Mouse (Mus musculus) MEL (cell line): ENCODE data around the gene 2310022A10Rik. TPM values are rescaled to one million over a fixed set of nuclear protein-coding genes. Genes with fewer than 3 reads are reported as not detected.

Experiments used
- DNase-seq: peaks from one replicate; pipeline ENCODE4 v3.0.0; 2011; ENCODE audit warnings: low read depth, low spot score
- H3K27ac ChIP-seq: 2 replicates; pipeline ENCODE4 v1.5.1; 2012; ENCODE audit warnings: low read depth, mild to moderate bottlenecking, control low read depth, low read length, moderate library complexity; ENCODE audit not compliant: control insufficient read depth
- H3K27me3 ChIP-seq, 2 experiments: fragments of 150-350 bp in 1 of 2; sonication (generic) in 1 of 2; 2 replicates each; pipeline ENCODE4 v1.6.1; 2012; ENCODE audit warnings: low read length in 2 of 2, mild to moderate bottlenecking in 2 of 2, improper control_type of control experiment in 1 of 2, moderate library complexity in 1 of 2; ENCODE audit not compliant: insufficient read depth in 2 of 2, control insufficient read depth in 1 of 2
- H3K36me3 ChIP-seq, 2 experiments: 2 replicates each; pipeline ENCODE4 v1.6.1; 2012 to 2014; ENCODE audit warnings: low read length in 2 of 2, improper control_type of control experiment in 1 of 2, inconsistent platforms in 1 of 2, mild to moderate bottlenecking in 1 of 2; ENCODE audit not compliant: insufficient read depth in 2 of 2, control insufficient read depth in 1 of 2
- H3K4me1 ChIP-seq, 2 experiments: fragments of 150-350 bp in 1 of 2; sonication (generic) in 1 of 2; 2 replicates each; pipeline ENCODE4 v1.6.1; 2012; ENCODE audit warnings: low read length in 2 of 2, improper control_type of control experiment in 1 of 2, mild to moderate bottlenecking in 1 of 2; ENCODE audit not compliant: insufficient read depth in 2 of 2, control insufficient read depth in 1 of 2
- H3K4me3 ChIP-seq, 2 experiments: fragments of 150-350 bp in 1 of 2; sonication (generic) in 1 of 2; 2 replicates each; pipeline ENCODE4 v1.5.1; 2012; ENCODE audit warnings: low read depth in 2 of 2, low read length in 2 of 2, mild to moderate bottlenecking in 2 of 2, moderate library complexity in 2 of 2, control low read depth in 1 of 2, improper control_type of control experiment in 1 of 2; ENCODE audit not compliant: control insufficient read depth in 1 of 2, insufficient read depth in 1 of 2
- H3K79me2 ChIP-seq: 2 replicates; pipeline ENCODE4 v1.6.1; 2012; ENCODE audit warnings: mild to moderate bottlenecking, low read length, moderate library complexity; ENCODE audit not compliant: control insufficient read depth, poor library complexity, insufficient read depth
- H3K9ac ChIP-seq: 2 replicates; pipeline ENCODE4 v1.6.1; 2012; ENCODE audit warnings: low read depth, mild to moderate bottlenecking, control low read depth, low read length, moderate library complexity; ENCODE audit not compliant: control insufficient read depth, poor library complexity, severe bottlenecking
- H3K9me3 ChIP-seq: fragments of 150-350 bp; sonication (generic); replicated peaks from 2 replicates; pipeline ENCODE4 v1.6.1; 2012; ENCODE audit warnings: mild to moderate bottlenecking, low read length, improper control_type of control experiment, moderate library complexity; ENCODE audit not compliant: insufficient read depth
- E2F4 ChIP-seq: IDR thresholded peaks from 2 replicates; pipeline ENCODE4 v1.6.1; 2011; ENCODE audit warnings: low read depth, low read length, improper control_type of control experiment, borderline replicate concordance
- ELF1 ChIP-seq: IDR thresholded peaks from 2 replicates; pipeline ENCODE4 v1.6.1; 2014; ENCODE audit warnings: low read depth, mild to moderate bottlenecking, inconsistent platforms, low read length, improper control_type of control experiment, moderate library complexity
- ETS1 ChIP-seq: IDR thresholded peaks from 2 replicates; pipeline ENCODE4 v1.6.1; 2012; ENCODE audit warnings: low read depth, mild to moderate bottlenecking, inconsistent platforms, low read length, improper control_type of control experiment, moderate library complexity
- GABPA ChIP-seq: IDR thresholded peaks from 2 replicates; pipeline ENCODE4 v1.6.1; 2012; ENCODE audit warnings: low read depth, mild to moderate bottlenecking, inconsistent platforms, low read length, improper control_type of control experiment, moderate library complexity
- GATA1 ChIP-seq: IDR thresholded peaks from 2 replicates; pipeline ENCODE4 v1.6.1; 2011; ENCODE audit warnings: low read depth, low read length, improper control_type of control experiment
- HCFC1 ChIP-seq: IDR thresholded peaks from 2 replicates; pipeline ENCODE4 v1.6.1; 2012; ENCODE audit warnings: low read depth, mild to moderate bottlenecking, inconsistent platforms, low read length, improper control_type of control experiment, moderate library complexity
- MAX ChIP-seq: IDR thresholded peaks from 2 replicates; pipeline ENCODE4 v1.6.1; 2011; ENCODE audit warnings: low read length, improper control_type of control experiment
- MXI1 ChIP-seq: IDR thresholded peaks from 2 replicates; pipeline ENCODE4 v1.6.1; 2011; ENCODE audit warnings: mild to moderate bottlenecking, low read depth, low read length, improper control_type of control experiment
- MYB ChIP-seq: IDR thresholded peaks from 2 replicates; pipeline ENCODE4 v1.6.1; 2011; ENCODE audit warnings: mild to moderate bottlenecking, low read depth, low read length, improper control_type of control experiment
- MYC ChIP-seq: IDR thresholded peaks from 2 replicates; pipeline ENCODE4 v1.6.1; 2011; ENCODE audit warnings: low read depth, mild to moderate bottlenecking, low read length, improper control_type of control experiment, moderate library complexity
- NRF1 ChIP-seq: IDR thresholded peaks from 2 replicates; pipeline ENCODE4 v1.6.1; 2014; ENCODE audit warnings: low read depth, mild to moderate bottlenecking, inconsistent platforms, low read length, improper control_type of control experiment, moderate library complexity; ENCODE audit not compliant: poor library complexity, insufficient read depth, severe bottlenecking
- POLR2A ChIP-seq, 2 experiments: IDR thresholded peaks; 2 replicates each; pipeline ENCODE4 v1.6.1; 2011 to 2012; ENCODE audit warnings: low read length in 2 of 2, mild to moderate bottlenecking in 2 of 2, control low read depth in 1 of 2, improper control_type of control experiment in 1 of 2, low read depth in 1 of 2, moderate library complexity in 1 of 2; ENCODE audit not compliant: control insufficient read depth in 1 of 2, insufficient read depth in 1 of 2, poor library complexity in 1 of 2
- POLR2AphosphoS5 ChIP-seq: IDR thresholded peaks from 2 replicates; pipeline ENCODE4 v1.6.1; 2012; ENCODE audit warnings: low read depth, borderline replicate concordance, mild to moderate bottlenecking, inconsistent platforms, low read length, moderate library complexity, mixed read lengths
- RCOR1 ChIP-seq: IDR thresholded peaks from 2 replicates; pipeline ENCODE4 v1.6.1; 2012; ENCODE audit warnings: low read depth, mild to moderate bottlenecking, inconsistent platforms, low read length, improper control_type of control experiment
- SIN3A ChIP-seq: IDR thresholded peaks from 2 replicates; pipeline ENCODE4 v1.6.1; 2012; ENCODE audit warnings: low read length, improper control_type of control experiment, inconsistent platforms
- SMC3 ChIP-seq: IDR thresholded peaks from 2 replicates; pipeline ENCODE4 v1.6.1; 2011; ENCODE audit warnings: low read depth, low read length, improper control_type of control experiment
- TAL1 ChIP-seq: IDR thresholded peaks from 2 replicates; pipeline ENCODE4 v1.6.1; 2012; ENCODE audit warnings: mild to moderate bottlenecking, inconsistent platforms, low read length, moderate library complexity, mixed read lengths
- TCF12 ChIP-seq: IDR thresholded peaks from 2 replicates; pipeline ENCODE4 v1.6.1; 2014; ENCODE audit warnings: low read depth, mild to moderate bottlenecking, inconsistent platforms, low read length, improper control_type of control experiment, moderate library complexity
- UBTF ChIP-seq: IDR thresholded peaks from 2 replicates; pipeline ENCODE4 v1.6.1; 2012; ENCODE audit warnings: low read depth, mild to moderate bottlenecking, inconsistent platforms, low read length, improper control_type of control experiment, moderate library complexity, borderline replicate concordance; ENCODE audit not compliant: insufficient read depth
- USF1 ChIP-seq: IDR thresholded peaks from 2 replicates; pipeline ENCODE4 v1.6.1; 2014; ENCODE audit warnings: low read depth, mild to moderate bottlenecking, inconsistent platforms, low read length, improper control_type of control experiment, moderate library complexity
- ZC3H11A ChIP-seq: IDR thresholded peaks from 2 replicates; pipeline ENCODE4 v1.6.1; 2012; ENCODE audit warnings: low read depth, mild to moderate bottlenecking, inconsistent platforms, low read length, improper control_type of control experiment
- ZKSCAN1 ChIP-seq: IDR thresholded peaks from 2 replicates; pipeline ENCODE4 v1.6.1; 2012; ENCODE audit warnings: low read depth, mild to moderate bottlenecking, inconsistent platforms, low read length, improper control_type of control experiment, moderate library complexity
- ZMIZ1 ChIP-seq: IDR thresholded peaks from 2 replicates; pipeline ENCODE4 v1.6.1; 2012; ENCODE audit warnings: low read depth, mild to moderate bottlenecking, inconsistent platforms, low read length, improper control_type of control experiment, moderate library complexity
- polyA plus RNA-seq, 2 experiments: library from polyadenylated mRNA; stranded (reverse) in 1 of 2; unstranded in 1 of 2; fragments of >175 nt in 1 of 2; fragments of >200 nt in 1 of 2; gene quantifications; 2 replicates each; pipeline versions ENCODE4 v1.2.1 to v1.2.4; 2012; ENCODE audit warnings: low replicate concordance in 2 of 2, low read depth in 1 of 2; ENCODE audit not compliant: insufficient read length in 2 of 2, insufficient read depth in 1 of 2, missing spikeins in 1 of 2
- total RNA-seq: library from RNA; depleted of rRNA; stranded (reverse); fragments of 300-350 nt; gene quantifications from 2 replicates; pipeline ENCODE4 v1.2.3, GENCODE M21; 2012

Gene 2310022A10Rik
- total and polyA plus RNA-seq, 3 experiments = 6.6 to 33.2 TPM; not detected in 1

GRCm38 (mm10) chr7:27531707-27532106 is 21.3 kb upstream of the 2310022A10Rik start:
- no peak for DNase-seq
- Histone ChIP-seq H3K27me3 (no peaks in the 10 kb centered on the region), H3K9ac (no peak overlapping the region)
- no peak for TF ChIP-seq POLR2AphosphoS5
- TF ChIP-seq RCOR1 = no peak
- TF ChIP-seq UBTF = no peak
- no peak for TF ChIP-seq GATA1
- no peak for TF ChIP-seq SIN3A
- TF ChIP-seq HCFC1 = no peak
- no peak for TF ChIP-seq E2F4
- TF ChIP-seq TAL1 = no peak
- TF ChIP-seq TCF12 = no peak
- no peak for TF ChIP-seq ZMIZ1
- TF ChIP-seq ETS1 = no peak
- no peak for TF ChIP-seq MYC
- no peak for TF ChIP-seq SMC3
- TF ChIP-seq USF1 = no peak
- no peak for TF ChIP-seq MYB
- TF ChIP-seq MXI1 = no peak
- no peak for TF ChIP-seq ELF1
- TF ChIP-seq POLR2A (IDR thresholded peaks at IDR 0.05; ENCODE audit: control insufficient read depth in 1 of 2, insufficient read depth in 1 of 2, low read depth in 1 of 2, low read length in 2 of 2, poor library complexity in 1 of 2) = no peak
- no peak for TF ChIP-seq NRF1
- TF ChIP-seq ZKSCAN1 = no peak
- TF ChIP-seq, all 39 proteins: peak for 0
- Histone ChIP-seq H3K27ac (no peak overlapping the region), H3K4me3 (no peak overlapping the region), H3K36me3 (no peaks in the 10 kb centered on the region), H3K79me2 (no peaks in the 10 kb centered on the region), H3K4me1 (peaks cover 0 to 11% of the 10 kb centered on the region in 2 experiments; a peak in 2 of 4 replicates), H3K9me3 (no peaks in the 10 kb centered on the region)

DNA sequence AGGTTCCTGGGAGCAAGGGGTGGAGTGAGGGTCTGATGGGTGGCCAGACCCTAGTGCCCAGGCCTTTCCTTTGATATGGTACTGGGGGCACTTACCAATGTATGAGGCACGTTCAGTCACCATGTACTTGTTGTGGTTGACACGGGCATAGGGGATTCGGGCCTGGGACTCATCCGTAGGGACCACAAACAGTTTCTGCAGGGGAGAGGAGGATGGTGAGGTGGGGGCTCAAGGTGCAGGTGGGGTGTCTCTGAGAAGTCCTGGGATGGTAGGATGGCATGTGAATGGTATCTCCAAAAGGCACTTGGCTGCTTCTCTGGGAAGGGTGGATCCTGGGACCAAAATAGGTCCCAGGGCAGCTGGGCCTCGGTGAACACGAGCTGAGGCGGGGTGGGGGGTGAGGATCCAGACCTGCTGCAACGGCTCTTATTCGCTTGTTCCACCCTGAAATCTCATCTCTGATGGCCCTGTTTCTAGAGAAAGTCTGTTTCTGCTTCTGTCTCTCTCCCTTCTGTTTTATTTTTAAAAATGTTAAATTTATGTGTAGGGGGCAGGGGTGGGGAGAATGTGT is 20.5 kb upstream of the 2310022A10Rik start:
- no peak for TF ChIP-seq GABPA
- no peak for TF ChIP-seq POLR2A (IDR thresholded peaks at IDR 0.05; ENCODE audit: control insufficient read depth in 1 of 2, insufficient read depth in 1 of 2, low read depth in 1 of 2, low read length in 2 of 2, poor library complexity in 1 of 2)
- no peak for TF ChIP-seq ZC3H11A
- no peak for TF ChIP-seq HCFC1
- no peak for TF ChIP-seq MAX
- TF ChIP-seq SIN3A = no peak
- no peak for TF ChIP-seq MYC
- no peak for TF ChIP-seq POLR2AphosphoS5
- no peak for TF ChIP-seq ZKSCAN1
- no peak for TF ChIP-seq ZMIZ1
- TF ChIP-seq MYB = no peak
- TF ChIP-seq UBTF = no peak
- no peak for TF ChIP-seq GATA1
- no peak for TF ChIP-seq ELF1
- no peak for TF ChIP-seq SMC3
- TF ChIP-seq MXI1 = no peak
- TF ChIP-seq USF1 = no peak
- Histone ChIP-seq H3K9ac (no peak overlapping the region), H3K79me2 (no peaks in the 10 kb centered on the region), H3K36me3 (no peaks in the 10 kb centered on the region), H3K4me3 (no peak overlapping the region), H3K27ac (no peak overlapping the region), H3K4me1 (peaks cover 0 to 11% of the 10 kb centered on the region in 2 experiments; a peak in 2 of 4 replicates), H3K27me3 (no peaks in the 10 kb centered on the region), H3K9me3 (no peaks in the 10 kb centered on the region)
- DNase-seq = no peak
